17 mouse cellular contexts compared by ENCODE assay signal in the genomic region with DNA sequence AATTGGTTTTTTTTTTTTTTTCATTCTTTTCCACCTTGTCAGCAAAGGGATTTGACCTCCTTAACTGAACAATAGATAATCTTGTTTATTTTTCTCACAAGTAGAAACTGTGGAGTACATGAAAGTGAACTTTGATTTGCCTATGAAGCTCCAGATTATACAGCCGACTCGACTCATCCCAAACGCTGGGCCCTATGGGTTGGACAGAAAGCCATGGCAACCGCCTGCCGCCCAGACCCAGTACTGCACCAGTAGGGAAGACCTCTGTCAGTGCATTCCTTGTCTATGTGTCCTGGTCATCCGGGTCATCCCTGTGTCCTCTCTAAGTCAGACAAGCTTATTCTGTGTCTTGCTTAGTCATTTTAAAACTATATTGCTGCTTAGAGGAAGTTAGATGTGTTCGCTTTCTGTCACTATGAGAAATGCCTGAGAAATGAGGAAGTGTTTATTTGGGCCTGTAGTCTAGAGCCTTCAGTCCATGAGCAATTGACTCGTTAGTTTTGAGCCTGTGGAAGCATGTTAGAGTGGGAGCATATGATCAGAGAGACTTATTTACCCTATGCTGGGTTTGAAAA.
DNase-seq lines count a peak whose midpoint lies in the region; ATAC-seq and TF ChIP-seq lines count a peak whose summit lies in the region.
"Had no signal": no experiment of that assay in that cellular context is flagged by ENCODE, and none has a peak within 500 bp of the region (broad histone marks: within the 10 kb centered on the region; RNA-seq: fewer than 3 reads in every experiment).

No protein-coding gene starts in this region.

- H3K4me2 ChIP-seq in kidney, embryonic 15.5 days: no peak overlapping the region
- H3K4me2 ChIP-seq in liver, postnatal 0 days (ENCODE audit: low read depth, low read length): no peak overlapping the region
- H3K4me2 ChIP-seq: forebrain, embryonic 12.5 days; heart, embryonic 15.5 days; hindbrain, embryonic 13.5 days; lung, embryonic 14.5 days had no signal

- WGBS in kidney, embryonic 15.5 days: 89% methylated on average over 8 of the region's 8 CpGs
- WGBS in liver, postnatal 0 days (ENCODE audit: insufficient replicate concordance): 61% methylated on average over 8 of the region's 8 CpGs

- H3K4me3 ChIP-seq in kidney, embryonic 15.5 days (replicated peaks): no peak overlapping the region
- H3K4me3 ChIP-seq in liver, postnatal 0 days (ENCODE audit: low read depth, low read length): no peak overlapping the region
- H3K4me3 ChIP-seq: forebrain, embryonic 12.5 days; heart, embryonic 15.5 days; hindbrain, embryonic 13.5 days; layer of hippocampus, adult 2 months had no signal

- no peak for ATAC-seq in kidney, embryonic 15.5 days (replicated peaks; ENCODE audit: low FRiP score)
- peak; percentile 78 for ATAC-seq in common myeloid progenitor, adult 5-6 weeks (replicated peaks; ENCODE audit: low read depth, poor library complexity, severe bottlenecking)
- ATAC-seq in liver, postnatal 0 days: peak; percentile 44

- 0 out of 2 replicates have a peak, but pooled peaks have one; percentile 13 for TF ChIP-seq CTCF in liver, postnatal 0 days (IDR thresholded peaks at IDR 0.05; ENCODE audit: low read depth)

- peak; percentile 30 for DNase-seq in kidney, adult 11 months
- peak; percentile 86 for DNase-seq in A20 (ENCODE audit: low read depth, low spot score)
- DNase-seq in liver, postnatal 0 days: peak; percentile 21
- DNase-seq in layer of hippocampus, postnatal 25 days (ENCODE audit: extremely low spot score in 1 of 2, low spot score in 1 of 2): no peak
- DNase-seq in layer of hippocampus, adult 9-10 months (ENCODE audit: low spot score): no peak
- no peak for DNase-seq in left cerebral cortex, adult 9 months (ENCODE audit: low spot score in 2 of 2)
- DNase-seq: adrenal gland, adult 8-10 months; cerebellum, adult 9-10 months; lung, embryonic 14.5 days; right cerebral cortex, postnatal 14 days; thymus, adult 2 months had no signal

- peaks cover 5% of the 10 kb centered on the region; the same call in 1 of the 2 replicates for H3K4me1 ChIP-seq in kidney, embryonic 15.5 days
- peaks cover 11% of the 10 kb centered on the region; the same call in 1 of the 2 replicates for H3K4me1 ChIP-seq in liver, postnatal 0 days (ENCODE audit: insufficient read depth)

- no peaks in the 10 kb centered on the region for H3K9me3 ChIP-seq in kidney, embryonic 15.5 days (replicated peaks)
- H3K9me3 ChIP-seq in liver, postnatal 0 days (ENCODE audit: low read length): no peaks in the 10 kb centered on the region
- H3K9me3 ChIP-seq: forebrain, embryonic 12.5 days; heart, embryonic 15.5 days; hindbrain, embryonic 13.5 days had no signal

- H3K27me3 ChIP-seq in kidney, embryonic 15.5 days: no peaks in the 10 kb centered on the region
- no peaks in the 10 kb centered on the region for H3K27me3 ChIP-seq in liver, postnatal 0 days (ENCODE audit: insufficient read depth, low read length)
- H3K27me3 ChIP-seq: forebrain, embryonic 12.5 days; heart, embryonic 15.5 days; hindbrain, embryonic 13.5 days had no signal

- TF ChIP-seq EP300 in liver, postnatal 0 days (IDR thresholded peaks at IDR 0.05; ENCODE audit: low read depth): no peak

- no peaks in the 10 kb centered on the region for H3K36me3 ChIP-seq in kidney, embryonic 15.5 days
- no peaks in the 10 kb centered on the region for H3K36me3 ChIP-seq in liver, postnatal 0 days (replicated peaks; ENCODE audit: insufficient read depth, low read length)
- H3K36me3 ChIP-seq: forebrain, embryonic 12.5 days; heart, embryonic 15.5 days; hindbrain, embryonic 13.5 days had no signal

- no peak overlapping the region for H3K9ac ChIP-seq in kidney, embryonic 15.5 days
- H3K9ac ChIP-seq in liver, postnatal 0 days (replicated peaks): no peak overlapping the region
- H3K9ac ChIP-seq: forebrain, embryonic 12.5 days; heart, embryonic 15.5 days; hindbrain, embryonic 13.5 days; lung, embryonic 14.5 days had no signal

- H3K27ac ChIP-seq in kidney, embryonic 15.5 days: no peak overlapping the region
- no peak overlapping the region for H3K27ac ChIP-seq in liver, postnatal 0 days (ENCODE audit: low read depth)
- H3K27ac ChIP-seq: forebrain, embryonic 12.5 days; heart, embryonic 15.5 days had no signal

Comparison
In these comparisons a context has a peak if more than half of its experiments do, and no peak if none do; other contexts are left out.
1. DNase-seq: peak in kidney, adult 11 months (single experiment), A20 (single experiment) and liver, postnatal 0 days (single experiment); none in layer of hippocampus, postnatal 25 days (0 of 2), layer of hippocampus, adult 9-10 months (single experiment) and left cerebral cortex, adult 9 months (0 of 2).